ENCODE assay signal across 19 mouse cellular contexts in genomic region chr19:6385821-6386220, GRCm38 (mm10). TPM values are rescaled to one million over a fixed set of nuclear protein-coding genes. Genes with fewer than 3 reads are reported as not detected.
DNase-seq lines count a peak whose midpoint lies in the region; ATAC-seq and TF ChIP-seq lines count a peak whose summit lies in the region.
"Had no signal": no experiment of that assay in that cellular context is flagged by ENCODE, and none has a peak within 500 bp of the region (broad histone marks: within the 10 kb centered on the region; RNA-seq: fewer than 3 reads in every experiment).

No protein-coding gene starts in this region.

- no peak for TF ChIP-seq EP300 in stomach, postnatal 0 days (optimal IDR thresholded peaks at IDR 0.05)

- H3K27ac ChIP-seq in forebrain, embryonic 11.5 days (ENCODE audit: low read depth, low read length), result no peak overlapping the region
- no peak overlapping the region for H3K27ac ChIP-seq in forebrain, postnatal 0 days (ENCODE audit: low read depth, low read length)
- peak overlapping the region; percentile 89 to 94 for H3K27ac ChIP-seq in heart, embryonic 14.5 days (replicated peaks in 1 of 2; ENCODE audit: control insufficient read depth in 1 of 2, insufficient read depth in 1 of 2, low read depth in 2 of 2, low read length in 2 of 2)
- H3K27ac ChIP-seq in limb, embryonic 13.5 days, result no peak overlapping the region
- no peak overlapping the region for H3K27ac ChIP-seq in limb, embryonic 10.5 days
- no peak overlapping the region for H3K27ac ChIP-seq in stomach, postnatal 0 days (replicated peaks)
- H3K27ac ChIP-seq: forebrain, embryonic 15.5 days; intestine, embryonic 15.5 days; macrophage; midbrain, embryonic 12.5 days had no signal

- H3K9ac ChIP-seq in forebrain, embryonic 11.5 days (ENCODE audit: low read length), result no peak overlapping the region
- no peak overlapping the region for H3K9ac ChIP-seq in forebrain, postnatal 0 days
- H3K9ac ChIP-seq in heart, embryonic 14.5 days (ENCODE audit: low read length), result peak overlapping the region; percentile 80
- no peak overlapping the region for H3K9ac ChIP-seq in limb, embryonic 13.5 days
- no peak overlapping the region for H3K9ac ChIP-seq in stomach, postnatal 0 days (ENCODE audit: low read length)
- H3K9ac ChIP-seq: forebrain, embryonic 15.5 days; intestine, embryonic 15.5 days; liver, postnatal 0 days; midbrain, embryonic 12.5 days had no signal

- peaks cover 4% of the 10 kb centered on the region for H3K4me1 ChIP-seq in forebrain, embryonic 11.5 days (replicated peaks; ENCODE audit: control insufficient read depth, insufficient read depth, low read length)
- no peaks in the 10 kb centered on the region for H3K4me1 ChIP-seq in forebrain, postnatal 0 days (ENCODE audit: insufficient read depth)
- peaks cover 30 to 52% of the 10 kb centered on the region in 2 experiments for H3K4me1 ChIP-seq in heart, embryonic 14.5 days (ENCODE audit: control insufficient read depth in 2 of 2, insufficient read depth in 2 of 2, low read length in 2 of 2)
- peaks cover 32% of the 10 kb centered on the region for H3K4me1 ChIP-seq in limb, embryonic 13.5 days
- peaks cover 50% of the 10 kb centered on the region for H3K4me1 ChIP-seq in limb, embryonic 10.5 days
- H3K4me1 ChIP-seq in stomach, postnatal 0 days (replicated peaks; ENCODE audit: control insufficient read depth, insufficient read depth), result no peaks in the 10 kb centered on the region; the same call in 1 of the 2 replicates

- H3K27me3 ChIP-seq in forebrain, embryonic 11.5 days (ENCODE audit: control insufficient read depth, insufficient read depth, low read length), result no peaks in the 10 kb centered on the region
- no peaks in the 10 kb centered on the region for H3K27me3 ChIP-seq in forebrain, postnatal 0 days (ENCODE audit: insufficient read depth, low read length)
- no peaks in the 10 kb centered on the region for H3K27me3 ChIP-seq in heart, embryonic 14.5 days (ENCODE audit: control insufficient read depth, insufficient read depth, low read length)
- peaks cover 7% of the 10 kb centered on the region for H3K27me3 ChIP-seq in limb, embryonic 13.5 days
- peaks cover 16% of the 10 kb centered on the region for H3K27me3 ChIP-seq in limb, embryonic 10.5 days (ENCODE audit: low read depth, poor library complexity, severe bottlenecking)
- H3K27me3 ChIP-seq in stomach, postnatal 0 days (ENCODE audit: control insufficient read depth, insufficient read depth, low read length), result no peaks in the 10 kb centered on the region
- H3K27me3 ChIP-seq: CH12.LX; forebrain, embryonic 15.5 days; intestine, embryonic 15.5 days had no signal

- no peaks in the 10 kb centered on the region for H3K36me3 ChIP-seq in forebrain, embryonic 11.5 days (ENCODE audit: control insufficient read depth, insufficient read depth, low read length)
- H3K36me3 ChIP-seq in forebrain, postnatal 0 days (ENCODE audit: insufficient read depth), result no peaks in the 10 kb centered on the region
- peaks cover 47% of the 10 kb centered on the region for H3K36me3 ChIP-seq in heart, embryonic 14.5 days (ENCODE audit: control insufficient read depth, insufficient read depth, low read length)
- peaks cover 2% of the 10 kb centered on the region; the same call in 1 of the 2 replicates for H3K36me3 ChIP-seq in limb, embryonic 13.5 days
- 0 out of 2 replicates have a peak, but pooled peaks cover under 1% of the 10 kb centered on the region for H3K36me3 ChIP-seq in limb, embryonic 10.5 days
- H3K36me3 ChIP-seq in stomach, postnatal 0 days (ENCODE audit: control insufficient read depth, insufficient read depth, low read length), result no peaks in the 10 kb centered on the region
- H3K36me3 ChIP-seq: forebrain, embryonic 15.5 days; intestine, embryonic 15.5 days; midbrain, embryonic 12.5 days had no signal

- DNase-seq in forebrain, embryonic 11.5 days (ENCODE audit: low spot score), result peak; percentile 47
- no peak for DNase-seq in forebrain, postnatal 0 days
- DNase-seq in heart, adult 8-10 months (ENCODE audit: low spot score), result no peak
- no peak for DNase-seq in limb, embryonic 10.5 days (ENCODE audit: low spot score)
- peak; percentile 13 for DNase-seq in stomach, postnatal 0 days (ENCODE audit: low spot score)
- DNase-seq: cerebellum, adult 11-12 months; kidney, postnatal 4 days; liver; liver, postnatal 0 days; right cerebral cortex, postnatal 25 days; thymus, postnatal 14 days had no signal

- TF ChIP-seq CTCF in forebrain, postnatal 0 days (IDR thresholded peaks at IDR 0.05; ENCODE audit: low read depth), result no peak
- TF ChIP-seq CTCF in stomach, postnatal 0 days (IDR thresholded peaks at IDR 0.05; ENCODE audit: low read depth), result no peak

- H3K9me3 ChIP-seq in forebrain, embryonic 11.5 days (ENCODE audit: control insufficient read depth, low read length), result no peaks in the 10 kb centered on the region
- no peaks in the 10 kb centered on the region for H3K9me3 ChIP-seq in forebrain, postnatal 0 days (ENCODE audit: low read length)
- no peaks in the 10 kb centered on the region for H3K9me3 ChIP-seq in heart, embryonic 14.5 days (ENCODE audit: control insufficient read depth, low read length)
- H3K9me3 ChIP-seq in limb, embryonic 13.5 days, result no peaks in the 10 kb centered on the region
- H3K9me3 ChIP-seq in limb, embryonic 10.5 days (replicated peaks), result no peaks in the 10 kb centered on the region
- H3K9me3 ChIP-seq in stomach, postnatal 0 days (ENCODE audit: control insufficient read depth, low read length), result no peaks in the 10 kb centered on the region
- H3K9me3 ChIP-seq: forebrain, embryonic 15.5 days; intestine, embryonic 15.5 days; midbrain, embryonic 12.5 days had no signal

- H3K4me3 ChIP-seq in forebrain, embryonic 11.5 days (ENCODE audit: low read depth, low read length), result no peak overlapping the region
- H3K4me3 ChIP-seq in forebrain, postnatal 0 days (ENCODE audit: low read depth, low read length), result no peak overlapping the region
- H3K4me3 ChIP-seq in heart, embryonic 14.5 days (ENCODE audit: control insufficient read depth in 1 of 2, insufficient read depth in 1 of 2, low read depth in 1 of 2, low read length in 2 of 2), result peak overlapping the region; percentile 48 to 49
- H3K4me3 ChIP-seq in limb, embryonic 13.5 days, result no peak overlapping the region
- H3K4me3 ChIP-seq in limb, embryonic 10.5 days, result no peak overlapping the region
- H3K4me3 ChIP-seq in stomach, postnatal 0 days (ENCODE audit: low read depth, low read length), result no peak overlapping the region
- H3K4me3 ChIP-seq: erythroblast, embryonic 14.5 days; forebrain, embryonic 15.5 days; intestine, embryonic 15.5 days; midbrain, embryonic 12.5 days had no signal

- H3K4me2 ChIP-seq in forebrain, embryonic 11.5 days (ENCODE audit: low read depth, low read length, severe bottlenecking), result no peak overlapping the region
- H3K4me2 ChIP-seq in forebrain, postnatal 0 days (ENCODE audit: low read depth), result no peak overlapping the region
- peak overlapping the region; percentile 83 for H3K4me2 ChIP-seq in heart, embryonic 14.5 days (ENCODE audit: low read length)
- peak overlapping the region; percentile 14; the same call in 1 of the 2 replicates for H3K4me2 ChIP-seq in limb, embryonic 13.5 days (replicated peaks)
- H3K4me2 ChIP-seq in stomach, postnatal 0 days (replicated peaks; ENCODE audit: low read depth), result no peak overlapping the region
- H3K4me2 ChIP-seq: forebrain, embryonic 15.5 days; intestine, embryonic 15.5 days; midbrain, embryonic 12.5 days had no signal

- WGBS in forebrain, embryonic 11.5 days, result 84% methylated on average over 7 of the region's 7 CpGs
- WGBS in forebrain, postnatal 0 days, result 77% methylated on average over 7 of the region's 7 CpGs
- 66% methylated on average over 7 of the region's 7 CpGs for WGBS in heart, embryonic 14.5 days
- WGBS in limb, embryonic 13.5 days, result 74% methylated on average over 7 of the region's 7 CpGs
- 80% methylated on average over 7 of the region's 7 CpGs for WGBS in limb, embryonic 10.5 days
- WGBS in stomach, postnatal 0 days, result 85% methylated on average over 7 of the region's 7 CpGs

- no peak for ATAC-seq in forebrain, embryonic 11.5 days (replicated peaks; ENCODE audit: low FRiP score)
- ATAC-seq in forebrain, postnatal 0 days, result no peak
- ATAC-seq in heart, embryonic 14.5 days (ENCODE audit: insufficient number of reproducible peaks, insufficient read depth, low FRiP score, low read depth), result no peak
- ATAC-seq in limb, embryonic 13.5 days (ENCODE audit: low FRiP score, low read depth), result no peak
- no peak for ATAC-seq in stomach, postnatal 0 days (ENCODE audit: low FRiP score, low TSS enrichment)
- ATAC-seq: forebrain, embryonic 15.5 days; intestine, embryonic 15.5 days; liver, postnatal 0 days had no signal

RNA-seq across cellular contexts. Expression of gene Pygm, which starts 1.6 kb away (rescaled TPM):
- 1.2 TPM in 2 replicates for polyA plus RNA-seq in forebrain, embryonic 11.5 days (2014; fragmentation: Nextera tagmentation; extraction: Ambion mirVana)
- 6.2 and 8.8 TPM in 2 replicates for total RNA-seq in forebrain, postnatal 0 days (2014; rRNA removed)
- 4.7 and 7.6 TPM in 2 replicates for polyA plus RNA-seq in forebrain, postnatal 0 days (2015; fragmentation: Nextera tagmentation; extraction: Ambion mirVana)
- 225 and 226 TPM in 2 replicates for polyA plus RNA-seq in heart, embryonic 14.5 days (2014; fragmentation: Nextera tagmentation; extraction: Ambion mirVana)
- total RNA-seq in heart, adult 8-10 months (2022), result 1,000 to 10,000 TPM; 1,301 to 1,379 (median 1,330) TPM
- polyA plus RNA-seq in limb, embryonic 13.5 days (2015; fragmentation: Nextera tagmentation; extraction: Ambion mirVana), result 13.2 and 14.4 TPM in 2 replicates
- polyA plus RNA-seq in limb, embryonic 10.5 days (2016; fragmentation: Nextera tagmentation; extraction: Ambion mirVana), result 2.5 and 3.0 TPM in 2 replicates
- polyA plus RNA-seq in stomach, postnatal 0 days (2015; fragmentation: Nextera tagmentation; extraction: Ambion mirVana), result 8.0 and 10.5 TPM in 2 replicates

RNA-seq across cellular contexts. Expression of gene Rasgrp2, which starts 13.3 kb away (rescaled TPM):
- polyA plus RNA-seq in forebrain, embryonic 11.5 days (2014; fragmentation: Nextera tagmentation; extraction: Ambion mirVana), result 9.5 and 12.9 TPM in 2 replicates
- 125 and 170 TPM in 2 replicates for total RNA-seq in forebrain, postnatal 0 days (2014; rRNA removed)
- 130 and 150 TPM in 2 replicates for polyA plus RNA-seq in forebrain, postnatal 0 days (2015; fragmentation: Nextera tagmentation; extraction: Ambion mirVana)
- 44.8 and 48.9 TPM in 2 replicates for polyA plus RNA-seq in heart, embryonic 14.5 days (2014; fragmentation: Nextera tagmentation; extraction: Ambion mirVana)
- total RNA-seq in heart, adult 8-10 months (2022), result 10 to 100 TPM; 31.2 to 51.0 (median 43.8) TPM
- 15.2 and 17.7 TPM in 2 replicates for polyA plus RNA-seq in limb, embryonic 13.5 days (2015; fragmentation: Nextera tagmentation; extraction: Ambion mirVana)
- 14.6 and 16.7 TPM in 2 replicates for polyA plus RNA-seq in limb, embryonic 10.5 days (2016; fragmentation: Nextera tagmentation; extraction: Ambion mirVana)
- 53.4 and 57.3 TPM in 2 replicates for polyA plus RNA-seq in stomach, postnatal 0 days (2015; fragmentation: Nextera tagmentation; extraction: Ambion mirVana)

RNA-seq across cellular contexts. Expression of gene Sf1, which starts 22.3 kb away (rescaled TPM):
- 275 and 283 TPM in 2 replicates for polyA plus RNA-seq in forebrain, embryonic 11.5 days (2014; fragmentation: Nextera tagmentation; extraction: Ambion mirVana)
- total RNA-seq in forebrain, postnatal 0 days (2014; rRNA removed), result 70.0 and 113 TPM in 2 replicates
- polyA plus RNA-seq in forebrain, postnatal 0 days (2015; fragmentation: Nextera tagmentation; extraction: Ambion mirVana), result 89.7 and 102 TPM in 2 replicates
- polyA plus RNA-seq in heart, embryonic 14.5 days (2014; fragmentation: Nextera tagmentation; extraction: Ambion mirVana), result 86.9 and 93.1 TPM in 2 replicates
- total RNA-seq in heart, adult 8-10 months (2022), result 100 to 1,000 TPM in 1 of 4 experiments, 10 to 100 TPM in 3; 84.3 to 103 (median 91.3) TPM
- 130 and 148 TPM in 2 replicates for polyA plus RNA-seq in limb, embryonic 13.5 days (2015; fragmentation: Nextera tagmentation; extraction: Ambion mirVana)
- 193 and 206 TPM in 2 replicates for polyA plus RNA-seq in limb, embryonic 10.5 days (2016; fragmentation: Nextera tagmentation; extraction: Ambion mirVana)
- 42.3 and 52.0 TPM in 2 replicates for polyA plus RNA-seq in stomach, postnatal 0 days (2015; fragmentation: Nextera tagmentation; extraction: Ambion mirVana)

RNA-seq across cellular contexts. Expression of gene Nrxn2, which starts 32.7 kb away (rescaled TPM):
- 8.1 and 10.4 TPM in 2 replicates for polyA plus RNA-seq in forebrain, embryonic 11.5 days (2014; fragmentation: Nextera tagmentation; extraction: Ambion mirVana)
- 213 and 256 TPM in 2 replicates for total RNA-seq in forebrain, postnatal 0 days (2014; rRNA removed)
- polyA plus RNA-seq in forebrain, postnatal 0 days (2015; fragmentation: Nextera tagmentation; extraction: Ambion mirVana), result 45.1 and 49.4 TPM in 2 replicates
- 0.12 and 0.66 TPM in 2 replicates for polyA plus RNA-seq in heart, embryonic 14.5 days (2014; fragmentation: Nextera tagmentation; extraction: Ambion mirVana)
- 1 to 10 TPM; 3.3 to 6.8 (median 4.1) TPM for total RNA-seq in heart, adult 8-10 months (2022)
- 1.5 and 1.6 TPM in 2 replicates for polyA plus RNA-seq in limb, embryonic 13.5 days (2015; fragmentation: Nextera tagmentation; extraction: Ambion mirVana)
- polyA plus RNA-seq in limb, embryonic 10.5 days (2016; fragmentation: Nextera tagmentation; extraction: Ambion mirVana), result 0.78 and 1.5 TPM in 2 replicates
- polyA plus RNA-seq in stomach, postnatal 0 days (2015; fragmentation: Nextera tagmentation; extraction: Ambion mirVana), result 0.83 and 1.3 TPM in 2 replicates
- polyA plus RNA-seq: macrophage had no signal

RNA-seq across cellular contexts. Expression of gene Map4k2, which starts 44.9 kb away (rescaled TPM):
- polyA plus RNA-seq in forebrain, embryonic 11.5 days (2014; fragmentation: Nextera tagmentation; extraction: Ambion mirVana), result 11.8 and 13.7 TPM in 2 replicates
- total RNA-seq in forebrain, postnatal 0 days (2014; rRNA removed), result 43.0 and 55.8 TPM in 2 replicates
- polyA plus RNA-seq in forebrain, postnatal 0 days (2015; fragmentation: Nextera tagmentation; extraction: Ambion mirVana), result 6.7 and 9.7 TPM in 2 replicates
- 9.0 and 13.0 TPM in 2 replicates for polyA plus RNA-seq in heart, embryonic 14.5 days (2014; fragmentation: Nextera tagmentation; extraction: Ambion mirVana)
- total RNA-seq in heart, adult 8-10 months (2022), result 10 to 100 TPM; 33.4 to 44.4 (median 34.7) TPM
- polyA plus RNA-seq in limb, embryonic 13.5 days (2015; fragmentation: Nextera tagmentation; extraction: Ambion mirVana), result 11.8 and 15.5 TPM in 2 replicates
- 10.4 and 15.2 TPM in 2 replicates for polyA plus RNA-seq in limb, embryonic 10.5 days (2016; fragmentation: Nextera tagmentation; extraction: Ambion mirVana)
- polyA plus RNA-seq in stomach, postnatal 0 days (2015; fragmentation: Nextera tagmentation; extraction: Ambion mirVana), result 5.2 and 5.7 TPM in 2 replicates

Comparison
In these comparisons a context has a peak if more than half of its experiments do, and no peak if none do; other contexts are left out.
1. DNase-seq: peak in forebrain, embryonic 11.5 days (single experiment) and stomach, postnatal 0 days (single experiment); none in forebrain, postnatal 0 days (single experiment), heart, adult 8-10 months (single experiment) and limb, embryonic 10.5 days (single experiment).
2. H3K27ac ChIP-seq: peak in heart, embryonic 14.5 days (2 of 2); none in forebrain, embryonic 11.5 days (single experiment), forebrain, postnatal 0 days (single experiment), limb, embryonic 13.5 days (single experiment), limb, embryonic 10.5 days (single experiment) and stomach, postnatal 0 days (single experiment).
3. H3K4me2 ChIP-seq: peak in heart, embryonic 14.5 days (single experiment) and limb, embryonic 13.5 days (single experiment); none in forebrain, embryonic 11.5 days (single experiment), forebrain, postnatal 0 days (single experiment) and stomach, postnatal 0 days (single experiment).
4. H3K4me3 ChIP-seq: peak in heart, embryonic 14.5 days (2 of 2); none in forebrain, embryonic 11.5 days (single experiment), forebrain, postnatal 0 days (single experiment), limb, embryonic 13.5 days (single experiment), limb, embryonic 10.5 days (single experiment) and stomach, postnatal 0 days (single experiment).
5. RNA of gene Pygm, which starts 1.6 kb away (polyA plus RNA-seq): 225 to 226 TPM in heart, embryonic 14.5 days; 13.2 to 14.4 TPM in limb, embryonic 13.5 days, 8.0 to 10.5 TPM in stomach, postnatal 0 days, 4.7 to 7.6 TPM in forebrain, postnatal 0 days, 2.5 to 3.0 TPM in limb, embryonic 10.5 days and 1.2 TPM in forebrain, embryonic 11.5 days; every median in the first group is over 10 times any median in the second.